ENCODE assay signal across 17 mouse cellular contexts in genomic region chr7:131917384-131917783, GRCm38 (mm10). TPM values are rescaled to one million over a fixed set of nuclear protein-coding genes. Genes with fewer than 3 reads are reported as not detected.
A peak's percentile ranks its signal among the peaks of the same experiment; 100 is the strongest.
DNase-seq lines count a peak whose midpoint lies in the region; ATAC-seq lines count a peak whose summit lies in the region.
"Had no signal": no experiment of that assay in that cellular context is flagged by ENCODE, and none has a peak within 500 bp of the region (broad histone marks: within the 10 kb centered on the region; RNA-seq: fewer than 3 reads in every experiment).

No protein-coding gene starts in this region.

- H3K36me3 ChIP-seq in liver, embryonic 11.5 days (ENCODE audit: control insufficient read depth, insufficient read depth, low read length), result no peaks in the 10 kb centered on the region
- no peaks in the 10 kb centered on the region for H3K36me3 ChIP-seq in limb, embryonic 11.5 days (ENCODE audit: control insufficient read depth, insufficient read depth, low read length)
- H3K36me3 ChIP-seq: limb, embryonic 13.5 days; lung, embryonic 15.5 days; stomach, embryonic 15.5 days had no signal

- H3K4me3 ChIP-seq in liver, embryonic 11.5 days (ENCODE audit: low read depth, low read length), result no peak overlapping the region
- H3K4me3 ChIP-seq in limb, embryonic 11.5 days (ENCODE audit: low read depth, low read length), result no peak overlapping the region
- H3K4me3 ChIP-seq: limb, embryonic 13.5 days; lung, embryonic 15.5 days; stomach, embryonic 15.5 days had no signal

- no peaks in the 10 kb centered on the region for H3K4me1 ChIP-seq in liver, embryonic 11.5 days (replicated peaks; ENCODE audit: control insufficient read depth, insufficient read depth, low read length)
- no peaks in the 10 kb centered on the region for H3K4me1 ChIP-seq in limb, embryonic 11.5 days (ENCODE audit: control insufficient read depth, insufficient read depth, low read length)
- H3K4me1 ChIP-seq: limb, embryonic 13.5 days; lung, embryonic 15.5 days; stomach, embryonic 15.5 days had no signal

- no peak overlapping the region for H3K4me2 ChIP-seq in liver, embryonic 11.5 days
- no peak overlapping the region for H3K4me2 ChIP-seq in limb, embryonic 11.5 days (ENCODE audit: low read depth, severe bottlenecking)
- H3K4me2 ChIP-seq: limb, embryonic 13.5 days; lung, embryonic 15.5 days; stomach, embryonic 15.5 days had no signal

- H3K27ac ChIP-seq in liver, embryonic 11.5 days (ENCODE audit: low read depth, low read length), result no peak overlapping the region
- no peak overlapping the region for H3K27ac ChIP-seq in limb, embryonic 11.5 days (replicated peaks; ENCODE audit: low read depth, low read length)
- H3K27ac ChIP-seq: limb, embryonic 13.5 days; lung, embryonic 15.5 days; stomach, embryonic 15.5 days had no signal

- H3K9ac ChIP-seq in liver, embryonic 11.5 days (ENCODE audit: low read depth, low read length), result no peak overlapping the region
- H3K9ac ChIP-seq in limb, embryonic 11.5 days (ENCODE audit: low read length), result no peak overlapping the region
- H3K9ac ChIP-seq: limb, embryonic 13.5 days; lung, embryonic 15.5 days; stomach, embryonic 15.5 days had no signal

- no peak for ATAC-seq in liver, embryonic 11.5 days (replicated peaks; ENCODE audit: low FRiP score)
- ATAC-seq in limb, embryonic 11.5 days (ENCODE audit: insufficient number of reproducible peaks, low FRiP score, low TSS enrichment, low read depth), result no peak
- ATAC-seq: inflammation-experienced regulatory T-cells, adult 6 months had no signal

- DNase-seq in adrenal gland, postnatal 10 days, result peak; percentile 13
- DNase-seq in adrenal gland, adult 2 months, result no peak
- peak; percentile 7 for DNase-seq in liver
- no peak for DNase-seq in liver, embryonic 11.5 days (ENCODE audit: low spot score)
- DNase-seq in c-Kit-positive CD71-positive TER-119-negative erythroid progenitor cells, embryonic 14.5 days (ENCODE audit: low read depth), result peak; percentile 0
- peak; percentile 73 for DNase-seq in limb, embryonic 11.5 days (ENCODE audit: low spot score)
- DNase-seq in spleen, postnatal 10 days (ENCODE audit: low spot score in 2 of 2), result no peak
- no peak for DNase-seq in spleen, postnatal 14 days (ENCODE audit: low spot score in 2 of 2)
- DNase-seq: cerebellum, adult 18-20 months; right cerebral cortex, postnatal 4 days; thymus, postnatal 25 days had no signal

- no peaks in the 10 kb centered on the region for H3K9me3 ChIP-seq in liver, embryonic 11.5 days (ENCODE audit: control insufficient read depth, low read length)
- no peaks in the 10 kb centered on the region for H3K9me3 ChIP-seq in limb, embryonic 11.5 days (ENCODE audit: control insufficient read depth, low read length)
- H3K9me3 ChIP-seq: limb, embryonic 13.5 days; lung, embryonic 15.5 days; stomach, embryonic 15.5 days had no signal

- 42% methylated on average over 7 of the region's 7 CpGs for WGBS in liver, embryonic 11.5 days
- WGBS in limb, embryonic 11.5 days, result 48% methylated on average over 7 of the region's 7 CpGs

- H3K27me3 ChIP-seq in liver, embryonic 11.5 days (replicated peaks; ENCODE audit: control insufficient read depth, insufficient read depth, low read length), result no peaks in the 10 kb centered on the region
- no peaks in the 10 kb centered on the region for H3K27me3 ChIP-seq in limb, embryonic 11.5 days (ENCODE audit: control insufficient read depth, insufficient read depth, low read length)
- H3K27me3 ChIP-seq: limb, embryonic 13.5 days; lung, embryonic 15.5 days; stomach, embryonic 15.5 days had no signal

RNA-seq across cellular contexts. Expression of gene Gpr26, which starts 48.9 kb away (rescaled TPM):
- under 1 TPM; 0.03 TPM for total RNA-seq in adrenal gland, postnatal 10 days (2021)
- total RNA-seq in adrenal gland, adult 2 months (2021), result not detected
- not detected in 2 replicates for polyA plus RNA-seq in adrenal gland, adult 2 months (2012; rRNA removed)
- not detected in 2 replicates for polyA plus RNA-seq in liver, embryonic 11.5 days (2014; fragmentation: Nextera tagmentation; extraction: Ambion mirVana)
- not detected in 2 replicates for polyA plus RNA-seq in limb, embryonic 11.5 days (2014; fragmentation: Nextera tagmentation; extraction: Ambion mirVana)
- total RNA-seq: heart, postnatal 10 days; megakaryocyte-erythroid progenitor cell, adult 5-6 weeks had no signal
- polyA plus RNA-seq: inflammation-experienced regulatory T-cells, adult 6 months; limb, embryonic 13.5 days; lung, embryonic 15.5 days; stomach, embryonic 15.5 days had no signal

Comparison
In these comparisons a context has a peak if more than half of its experiments do, and no peak if none do; other contexts are left out.
1. DNase-seq: peak in adrenal gland, postnatal 10 days (single experiment), liver (single experiment), c-Kit-positive CD71-positive TER-119-negative erythroid progenitor cells, embryonic 14.5 days (single experiment) and limb, embryonic 11.5 days (single experiment); none in adrenal gland, adult 2 months (single experiment), liver, embryonic 11.5 days (single experiment), spleen, postnatal 10 days (0 of 2) and spleen, postnatal 14 days (0 of 2).